Mouse (Mus musculus) heart, embryonic 11.5 days (tissue): ENCODE measurements around the gene Cdk14. TPM values are rescaled to one million over a fixed set of nuclear protein-coding genes. Genes with fewer than 3 reads are reported as not detected.

Experiments used
- ATAC-seq: fragments of 200-750 bp; cut with Nextera tagmentation; replicated peaks from 2 replicates; pipeline ENCODE4 v1.8.0; 2017; ENCODE audit warnings: moderate library complexity; ENCODE audit not compliant: insufficient number of reproducible peaks, low FRiP score, low TSS enrichment
- H3K27ac ChIP-seq: fragments of 300-500 bp; sonication (generic); 2 replicates; pipeline ENCODE4 v1.5.1; 2014; ENCODE audit warnings: mild to moderate bottlenecking, low read depth, low read length
- H3K27me3 ChIP-seq: fragments of 300-500 bp; sonication (generic); 2 replicates; pipeline ENCODE4 v1.6.1; 2014; ENCODE audit warnings: mild to moderate bottlenecking, low read length, mixed read lengths; ENCODE audit not compliant: control insufficient read depth, insufficient read depth
- H3K36me3 ChIP-seq: fragments of 300-500 bp; sonication (generic); 2 replicates; pipeline ENCODE4 v1.6.1; 2014; ENCODE audit warnings: mild to moderate bottlenecking, low read length, moderate library complexity, mixed read lengths; ENCODE audit not compliant: control insufficient read depth, insufficient read depth
- H3K4me1 ChIP-seq: fragments of 300-500 bp; sonication (generic); 2 replicates; pipeline ENCODE4 v1.6.1; 2014; ENCODE audit warnings: low read length; ENCODE audit not compliant: control insufficient read depth, insufficient read depth
- H3K4me2 ChIP-seq: fragments of 300-500 bp; sonication (generic); 2 replicates; pipeline ENCODE4 v1.6.1; 2014; ENCODE audit warnings: mild to moderate bottlenecking, moderate library complexity
- H3K4me3 ChIP-seq: fragments of 300-500 bp; sonication (generic); 2 replicates; pipeline ENCODE4 v1.5.1; 2014; ENCODE audit warnings: low read depth, low read length
- H3K9ac ChIP-seq: fragments of 300-500 bp; sonication (generic); 2 replicates; pipeline ENCODE4 v1.6.1; 2014; ENCODE audit warnings: mild to moderate bottlenecking, low read depth, low read length, moderate library complexity
- H3K9me3 ChIP-seq: fragments of 300-500 bp; sonication (generic); replicated peaks from 2 replicates; pipeline ENCODE4 v1.6.1; 2016; ENCODE audit warnings: low read length; ENCODE audit not compliant: control insufficient read depth
- WGBS: fragments of 180-500 bp; shearing (Covaris S2); extraction: QIAGEN DNeasy Blood & Tissue Kit; methylation state at CpG from one replicate; pipeline ENCODE4 v1.1.7; 2014; ENCODE audit not compliant: insufficient replicate concordance; 5-methylcytosine and 5-hydroxymethylcytosine counted together
- polyA plus RNA-seq: library from polyadenylated mRNA; unstranded; fragments of >200 nt; fragmentation: Nextera tagmentation; extraction: Ambion mirVana; gene quantifications from 2 replicates; pipeline ENCODE4 v1.2.1, GENCODE M21; 2014

Gene Cdk14
- polyA plus RNA-seq, 1 experiment from 2014 or later = 20.1 TPM

GRCm38 (mm10) chr5:4812036-4812729, 607.9 kb downstream of the Cdk14 start:
- H3K9ac ChIP-seq = no peak overlapping the region
- WGBS = 68% methylated on average over 13 of the region's 13 CpGs
- no peak overlapping the region for H3K4me3 ChIP-seq
- no peaks in the 10 kb centered on the region for H3K9me3 ChIP-seq
- no peak overlapping the region for H3K27ac ChIP-seq
- H3K36me3 ChIP-seq = no peaks in the 10 kb centered on the region
- no peak overlapping the region for H3K4me2 ChIP-seq
- H3K27me3 ChIP-seq = no peaks in the 10 kb centered on the region
- no peaks in the 10 kb centered on the region for H3K4me1 ChIP-seq
- ATAC-seq = no peak

GRCm38 (mm10) chr5:4805228-4805627, 614.9 kb downstream of the Cdk14 start:
- Histone ChIP-seq H3K9ac (no peak overlapping the region), H3K27ac (no peak overlapping the region), H3K36me3 (no peaks in the 10 kb centered on the region), H3K27me3 (no peaks in the 10 kb centered on the region), H3K4me3 (no peak overlapping the region), H3K4me2 (no peak overlapping the region), H3K9me3 (no peaks in the 10 kb centered on the region), H3K4me1 (peaks cover 2% of the 10 kb centered on the region; the same call in 1 of the 2 replicates)
- 53% methylated on average over 4 of the region's 4 CpGs for WGBS
- no peak for ATAC-seq

- Histone ChIP-seq H3K27ac (no peak overlapping the region), H3K9ac (no peak overlapping the region), H3K4me2 (no peak overlapping the region), H3K9me3 (no peaks in the 10 kb centered on the region), H3K36me3 (no peaks in the 10 kb centered on the region), H3K4me1 (peaks cover 2% of the 10 kb centered on the region; the same call in 1 of the 2 replicates), H3K4me3 (no peak overlapping the region), H3K27me3 (no peaks in the 10 kb centered on the region)
- 68% methylated on average over 5 of the region's 5 CpGs for WGBS
- ATAC-seq = no peak
Measured at GRCm38 (mm10) chr5:4803708-4804107, 616.4 kb downstream of the Cdk14 start.

- no peak for ATAC-seq
- Histone ChIP-seq H3K9me3 (no peaks in the 10 kb centered on the region), H3K4me3 (no peak overlapping the region), H3K9ac (no peak overlapping the region), H3K27me3 (no peaks in the 10 kb centered on the region), H3K4me2 (no peak overlapping the region), H3K36me3 (no peaks in the 10 kb centered on the region), H3K4me1 (peaks cover 2% of the 10 kb centered on the region; the same call in 1 of the 2 replicates), H3K27ac (no peak overlapping the region)
Measured at GRCm38 (mm10) chr5:4801971-4802370, 618.1 kb downstream of the Cdk14 start.

- 74% methylated on average over 8 of the region's 8 CpGs for WGBS
- no peak overlapping the region for H3K27ac ChIP-seq
- ATAC-seq = no peak
- no peak overlapping the region for H3K4me3 ChIP-seq
- no peaks in the 10 kb centered on the region for H3K9me3 ChIP-seq
- no peaks in the 10 kb centered on the region for H3K27me3 ChIP-seq
- no peak overlapping the region for H3K4me2 ChIP-seq
- H3K36me3 ChIP-seq = no peaks in the 10 kb centered on the region
- no peak overlapping the region for H3K9ac ChIP-seq
- peaks cover 2% of the 10 kb centered on the region; the same call in 1 of the 2 replicates for H3K4me1 ChIP-seq
Measured at GRCm38 (mm10) chr5:4801096-4801850, 618.8 kb downstream of the Cdk14 start.

- H3K4me1 ChIP-seq = no peaks in the 10 kb centered on the region
- H3K4me3 ChIP-seq = no peak overlapping the region
- H3K9ac ChIP-seq = no peak overlapping the region
- no peaks in the 10 kb centered on the region for H3K27me3 ChIP-seq
- H3K4me2 ChIP-seq = no peak overlapping the region
- no peaks in the 10 kb centered on the region for H3K36me3 ChIP-seq
- no peaks in the 10 kb centered on the region for H3K9me3 ChIP-seq
- no peak overlapping the region for H3K27ac ChIP-seq
- 65% methylated on average over 3 of the region's 3 CpGs for WGBS
- ATAC-seq = no peak
Measured at GRCm38 (mm10) chr5:4791219-4791618, 628.9 kb downstream of the Cdk14 start.

GRCm38 (mm10) chr5:4790265-4790664, 629.8 kb downstream of the Cdk14 start:
- H3K9me3 ChIP-seq = no peaks in the 10 kb centered on the region
- H3K36me3 ChIP-seq = no peaks in the 10 kb centered on the region
- no peak overlapping the region for H3K4me2 ChIP-seq
- WGBS = 92% methylated on average over 4 of the region's 4 CpGs
- no peaks in the 10 kb centered on the region for H3K27me3 ChIP-seq
- ATAC-seq = no peak
- no peak overlapping the region for H3K9ac ChIP-seq
- H3K4me3 ChIP-seq = no peak overlapping the region
- no peak overlapping the region for H3K27ac ChIP-seq
- H3K4me1 ChIP-seq = no peaks in the 10 kb centered on the region

GRCm38 (mm10) chr5:4788484-4788883, 631.6 kb downstream of the Cdk14 start:
- no peak overlapping the region for H3K27ac ChIP-seq
- H3K4me3 ChIP-seq = no peak overlapping the region
- no peak overlapping the region for H3K4me2 ChIP-seq
- H3K4me1 ChIP-seq = no peaks in the 10 kb centered on the region
- no peak for ATAC-seq
- H3K9ac ChIP-seq = no peak overlapping the region
- H3K27me3 ChIP-seq = no peaks in the 10 kb centered on the region
- H3K9me3 ChIP-seq = no peaks in the 10 kb centered on the region
- WGBS = 81% methylated on average over 3 of the region's 3 CpGs
- H3K36me3 ChIP-seq = no peaks in the 10 kb centered on the region
